Mouse (Mus musculus): ENCODE measurements around the gene Tti1.
A peak's percentile ranks its signal among the peaks of the same experiment; 100 is the strongest.

DNA sequence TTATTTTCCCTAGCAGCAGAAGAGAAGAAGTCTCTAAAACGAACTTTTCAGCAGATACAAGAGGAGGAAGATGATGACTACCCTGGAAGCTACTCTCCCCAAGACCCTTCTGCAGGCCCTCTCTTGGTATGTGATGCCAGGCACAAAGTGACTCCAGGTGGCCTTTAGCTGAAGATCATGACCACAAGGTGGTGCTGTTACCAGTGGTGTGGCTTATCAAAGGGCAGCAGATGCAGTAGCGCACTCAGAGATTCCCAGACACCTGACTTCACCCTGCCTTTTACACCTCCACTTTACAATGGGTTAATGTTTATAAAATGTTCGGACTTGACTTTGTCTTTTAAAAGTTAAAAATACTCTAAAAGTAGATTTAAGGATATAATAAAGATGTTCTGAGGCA lies 19.7 kb upstream of the Tti1 start:
- TF ChIP-seq CTCF (IDR thresholded peaks at IDR 0.05; ENCODE audit: low read depth) (peak; percentile 92), EP300 (IDR thresholded peaks at IDR 0.05; ENCODE audit: low read depth) (peak; percentile 63)

All from liver, embryonic 14.5 days (tissue).